Mouse (Mus musculus): Measurements from ENCODE around the gene P2ry14. TPM values are rescaled to one million over a fixed set of nuclear protein-coding genes. Genes with fewer than 3 reads are reported as not detected.

Gene P2ry14
- polyA plus RNA-seq, 1 experiment from 2014 or later, result 8.6 TPM

DNA sequence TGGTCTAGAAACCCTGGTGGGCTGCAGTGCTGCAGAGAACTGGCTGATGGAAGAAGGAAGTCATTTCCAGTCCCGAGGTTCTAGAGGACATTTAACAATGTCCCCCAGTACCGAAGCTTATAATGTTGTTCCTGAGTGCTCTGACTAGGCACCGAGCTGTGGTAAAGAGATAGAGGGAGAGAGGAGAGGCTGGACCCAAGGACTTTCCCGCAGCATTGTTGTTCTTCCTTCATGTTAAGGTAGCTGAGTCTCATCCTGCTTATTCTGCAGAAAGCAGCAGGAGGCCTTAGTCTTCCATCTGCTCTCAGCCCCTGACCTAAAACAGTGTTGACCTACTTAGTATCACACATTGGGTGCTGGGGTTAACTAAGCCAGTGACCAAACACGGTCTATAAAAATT, 23.5 kb upstream of the P2ry14 start:
- Histone ChIP-seq H3K27ac (ENCODE audit: low read depth) (no peak overlapping the region), H3K4me1 (replicated peaks; ENCODE audit: control insufficient read depth, insufficient read depth, low read length) (no peaks in the 10 kb centered on the region), H3K9me3 (ENCODE audit: control insufficient read depth, low read length) (no peaks in the 10 kb centered on the region), H3K27me3 (replicated peaks; ENCODE audit: control insufficient read depth, insufficient read depth, low read length) (no peaks in the 10 kb centered on the region), H3K9ac (ENCODE audit: low read length) (no peak overlapping the region), H3K36me3 (ENCODE audit: control insufficient read depth, insufficient read depth, low read length) (no peaks in the 10 kb centered on the region), H3K4me2 (ENCODE audit: low read length) (no peak overlapping the region), H3K4me3 (ENCODE audit: low read depth, low read length) (no peak overlapping the region)
- ATAC-seq (replicated peaks; ENCODE audit: low FRiP score, low TSS enrichment, low read depth) (no peak), DNase-seq (ENCODE audit: low spot score) (no peak)
- 78% methylated on average over 5 of the region's 5 CpGs for WGBS

DNA sequence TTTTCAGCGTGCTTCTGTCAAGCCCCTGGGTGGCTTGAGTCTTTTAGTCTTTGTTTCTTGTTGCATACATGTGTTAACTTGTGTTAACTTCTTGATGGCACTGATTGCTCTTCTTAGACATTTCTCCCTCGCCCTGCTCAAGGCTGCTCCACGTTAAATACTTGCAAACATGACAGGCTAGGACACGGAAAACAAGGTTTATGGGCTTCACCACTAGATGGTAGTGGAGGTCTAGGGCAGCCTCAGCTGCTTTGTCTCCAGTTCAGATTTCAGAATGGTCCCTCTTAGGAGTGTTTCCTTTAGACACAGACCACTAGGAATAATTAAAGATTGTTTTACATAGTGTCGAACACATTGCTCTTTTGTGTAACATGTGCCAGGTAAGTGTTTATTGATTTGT, 21.8 kb upstream of the P2ry14 start:
- Histone ChIP-seq H3K9ac (ENCODE audit: low read length) (no peak overlapping the region), H3K4me1 (replicated peaks; ENCODE audit: control insufficient read depth, insufficient read depth, low read length) (no peaks in the 10 kb centered on the region), H3K4me3 (ENCODE audit: low read depth, low read length) (no peak overlapping the region), H3K36me3 (ENCODE audit: control insufficient read depth, insufficient read depth, low read length) (no peaks in the 10 kb centered on the region), H3K9me3 (ENCODE audit: control insufficient read depth, low read length) (no peaks in the 10 kb centered on the region), H3K27me3 (replicated peaks; ENCODE audit: control insufficient read depth, insufficient read depth, low read length) (no peaks in the 10 kb centered on the region), H3K4me2 (ENCODE audit: low read length) (no peak overlapping the region), H3K27ac (ENCODE audit: low read depth) (no peak overlapping the region)
- 16% methylated on average over 5 of the region's 5 CpGs for WGBS
- peak; percentile 54 for DNase-seq (ENCODE audit: low spot score)
- ATAC-seq (replicated peaks; ENCODE audit: low FRiP score, low TSS enrichment, low read depth), result no peak

DNA sequence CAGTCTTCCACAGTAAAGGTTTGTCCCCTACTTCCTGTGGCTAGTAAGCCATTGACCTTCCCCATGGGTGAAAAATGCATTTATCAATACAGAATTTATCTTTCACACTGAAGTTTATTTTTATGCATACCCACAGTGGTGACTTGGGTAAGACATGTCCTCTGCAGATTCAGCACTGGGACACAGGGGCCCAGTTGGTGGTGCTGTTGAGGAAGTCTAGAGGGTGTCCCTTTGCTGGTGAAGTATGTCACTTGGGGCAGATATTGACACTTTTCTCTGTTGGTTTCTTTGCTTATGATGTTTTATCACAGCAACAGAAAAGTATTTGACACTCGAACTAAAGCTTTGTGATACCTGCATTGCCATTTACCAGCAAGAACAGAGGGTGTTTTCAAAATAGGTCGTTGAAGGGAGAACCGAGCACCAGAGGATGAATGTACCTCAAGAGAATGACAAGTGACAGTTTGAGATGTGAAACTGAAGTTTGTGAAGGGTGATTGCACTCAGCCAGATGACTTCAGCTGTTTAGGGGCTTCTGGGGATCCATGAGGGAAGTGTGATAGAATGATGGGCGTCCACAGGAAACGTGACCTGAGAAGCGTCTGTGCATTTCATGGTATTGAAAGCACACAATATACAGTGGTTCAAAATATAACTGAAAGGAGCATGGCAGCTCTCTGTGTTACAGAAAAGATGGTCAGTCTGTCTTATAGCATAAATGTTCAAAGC, 21.2 kb upstream of the P2ry14 start:
- WGBS, result 66% methylated on average over 6 of the region's 6 CpGs
- no peak overlapping the region for H3K9ac ChIP-seq (ENCODE audit: low read length)
- ATAC-seq (replicated peaks; ENCODE audit: low FRiP score, low TSS enrichment, low read depth), result no peak

DNA sequence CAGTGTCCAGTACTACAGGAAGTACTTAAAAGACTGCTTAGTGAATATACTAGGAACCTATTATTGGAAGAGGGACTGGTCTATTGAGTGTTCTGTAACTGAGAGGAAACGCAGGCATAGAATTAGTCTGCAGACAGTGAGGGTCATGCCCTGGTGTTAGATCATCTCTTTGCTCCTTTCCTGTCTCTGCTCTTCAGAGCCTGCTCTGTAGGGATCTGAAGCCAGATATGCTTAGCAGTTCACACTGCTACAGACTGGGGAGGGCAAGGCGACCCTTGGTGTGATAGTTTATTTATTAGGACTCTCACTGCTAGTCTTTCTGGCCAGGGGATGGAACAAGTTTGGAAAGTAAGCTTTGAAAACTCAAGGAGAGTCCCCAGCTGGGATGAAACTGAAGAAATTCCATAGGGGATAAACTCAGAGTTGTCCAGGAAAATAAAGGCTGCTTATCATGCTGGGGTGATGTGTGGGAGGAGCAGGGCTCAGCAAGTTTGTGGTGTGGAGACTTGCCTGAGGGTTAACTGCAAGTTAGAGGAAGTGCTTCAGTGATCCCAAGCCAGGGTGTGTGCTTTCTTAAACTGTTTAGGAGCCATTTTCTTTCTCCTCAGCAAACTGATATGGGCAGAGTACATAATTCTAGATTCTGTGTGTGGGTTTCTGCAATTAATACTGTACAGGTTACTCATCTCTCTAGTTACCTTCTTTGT, 16.7 kb upstream of the P2ry14 start:
- no peak overlapping the region for H3K9ac ChIP-seq (ENCODE audit: low read length)
- H3K27me3 ChIP-seq (replicated peaks; ENCODE audit: control insufficient read depth, insufficient read depth, low read length), result no peaks in the 10 kb centered on the region
- no peak for DNase-seq (ENCODE audit: low spot score)
- H3K4me2 ChIP-seq (ENCODE audit: low read length), result no peak overlapping the region
- H3K4me3 ChIP-seq (ENCODE audit: low read depth, low read length), result no peak overlapping the region
- H3K27ac ChIP-seq (ENCODE audit: low read depth), result no peak overlapping the region
- no peaks in the 10 kb centered on the region for H3K4me1 ChIP-seq (replicated peaks; ENCODE audit: control insufficient read depth, insufficient read depth, low read length)
- no peaks in the 10 kb centered on the region for H3K36me3 ChIP-seq (ENCODE audit: control insufficient read depth, insufficient read depth, low read length)
- H3K9me3 ChIP-seq (ENCODE audit: control insufficient read depth, low read length), result no peaks in the 10 kb centered on the region
- 31% methylated on average over 2 of the region's 2 CpGs for WGBS
- ATAC-seq (replicated peaks; ENCODE audit: low FRiP score, low TSS enrichment, low read depth), result no peak

More for the DNA sequence above, 21.2 kb upstream of the P2ry14 start:
- Histone ChIP-seq H3K27me3 (replicated peaks; ENCODE audit: control insufficient read depth, insufficient read depth, low read length) (no peaks in the 10 kb centered on the region), H3K4me2 (ENCODE audit: low read length) (no peak overlapping the region), H3K36me3 (ENCODE audit: control insufficient read depth, insufficient read depth, low read length) (no peaks in the 10 kb centered on the region), H3K27ac (ENCODE audit: low read depth) (no peak overlapping the region), H3K9me3 (ENCODE audit: control insufficient read depth, low read length) (no peaks in the 10 kb centered on the region), H3K4me1 (replicated peaks; ENCODE audit: control insufficient read depth, insufficient read depth, low read length) (no peaks in the 10 kb centered on the region), H3K4me3 (ENCODE audit: low read depth, low read length) (no peak overlapping the region)
- no peak for DNase-seq (ENCODE audit: low spot score)

DNA sequence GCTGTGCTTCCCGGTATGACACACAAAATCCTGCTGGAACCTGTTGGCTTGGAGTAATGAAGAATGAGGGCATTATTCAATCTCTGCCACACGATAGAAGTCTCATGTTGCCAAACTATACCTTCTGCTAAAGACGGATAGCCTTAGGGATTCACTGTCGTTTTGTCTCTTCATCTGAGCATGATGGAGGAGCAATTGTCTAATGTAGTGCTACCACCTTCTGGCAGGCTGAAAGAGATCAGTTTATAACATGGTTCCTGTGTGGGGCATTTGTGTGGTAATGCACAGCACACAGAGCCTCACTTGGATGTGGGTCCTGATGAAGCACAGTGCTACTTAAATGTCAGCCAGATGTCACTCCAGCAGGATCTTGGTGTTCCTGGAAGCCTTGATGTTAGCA, 15.8 kb upstream of the P2ry14 start:
- Histone ChIP-seq H3K4me2 (ENCODE audit: low read length) (no peak overlapping the region), H3K36me3 (ENCODE audit: control insufficient read depth, insufficient read depth, low read length) (no peaks in the 10 kb centered on the region), H3K27me3 (replicated peaks; ENCODE audit: control insufficient read depth, insufficient read depth, low read length) (no peaks in the 10 kb centered on the region), H3K27ac (ENCODE audit: low read depth) (no peak overlapping the region), H3K4me1 (replicated peaks; ENCODE audit: control insufficient read depth, insufficient read depth, low read length) (no peaks in the 10 kb centered on the region), H3K9ac (ENCODE audit: low read length) (no peak overlapping the region), H3K9me3 (ENCODE audit: control insufficient read depth, low read length) (no peaks in the 10 kb centered on the region), H3K4me3 (ENCODE audit: low read depth, low read length) (no peak overlapping the region)
- DNase-seq (ENCODE audit: low spot score) (no peak), ATAC-seq (replicated peaks; ENCODE audit: low FRiP score, low TSS enrichment, low read depth) (no peak)
- 76% methylated on average over 4 of the region's 4 CpGs for WGBS

DNA sequence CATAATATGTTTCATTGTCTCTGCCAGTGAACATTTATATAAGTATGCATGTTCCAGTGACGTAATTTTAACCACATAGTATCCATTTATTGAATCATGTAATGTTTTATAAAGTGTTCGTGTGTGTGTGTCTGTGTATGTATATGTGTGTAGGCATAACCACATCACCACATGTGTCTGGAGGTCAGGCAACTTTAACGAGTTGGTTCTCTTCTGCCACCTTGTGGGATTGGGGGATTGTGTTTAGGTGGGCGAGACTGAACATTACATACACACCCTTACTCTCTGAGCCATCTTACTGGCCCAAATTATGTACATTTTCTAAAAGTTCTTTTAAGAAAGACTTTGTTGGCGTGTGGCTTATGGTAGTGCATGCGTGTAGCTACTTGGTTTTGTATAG, 15.1 kb upstream of the P2ry14 start:
- DNase-seq (ENCODE audit: low spot score), result no peak
- ATAC-seq (replicated peaks; ENCODE audit: low FRiP score, low TSS enrichment, low read depth), result no peak
- Histone ChIP-seq H3K9me3 (ENCODE audit: control insufficient read depth, low read length) (no peaks in the 10 kb centered on the region), H3K4me3 (ENCODE audit: low read depth, low read length) (no peak overlapping the region), H3K27ac (ENCODE audit: low read depth) (no peak overlapping the region), H3K4me2 (ENCODE audit: low read length) (no peak overlapping the region), H3K4me1 (replicated peaks; ENCODE audit: control insufficient read depth, insufficient read depth, low read length) (no peaks in the 10 kb centered on the region), H3K36me3 (ENCODE audit: control insufficient read depth, insufficient read depth, low read length) (no peaks in the 10 kb centered on the region), H3K9ac (ENCODE audit: low read length) (no peak overlapping the region), H3K27me3 (replicated peaks; ENCODE audit: control insufficient read depth, insufficient read depth, low read length) (no peaks in the 10 kb centered on the region)
- WGBS, result 89% methylated on average over 6 of the region's 6 CpGs

DNA sequence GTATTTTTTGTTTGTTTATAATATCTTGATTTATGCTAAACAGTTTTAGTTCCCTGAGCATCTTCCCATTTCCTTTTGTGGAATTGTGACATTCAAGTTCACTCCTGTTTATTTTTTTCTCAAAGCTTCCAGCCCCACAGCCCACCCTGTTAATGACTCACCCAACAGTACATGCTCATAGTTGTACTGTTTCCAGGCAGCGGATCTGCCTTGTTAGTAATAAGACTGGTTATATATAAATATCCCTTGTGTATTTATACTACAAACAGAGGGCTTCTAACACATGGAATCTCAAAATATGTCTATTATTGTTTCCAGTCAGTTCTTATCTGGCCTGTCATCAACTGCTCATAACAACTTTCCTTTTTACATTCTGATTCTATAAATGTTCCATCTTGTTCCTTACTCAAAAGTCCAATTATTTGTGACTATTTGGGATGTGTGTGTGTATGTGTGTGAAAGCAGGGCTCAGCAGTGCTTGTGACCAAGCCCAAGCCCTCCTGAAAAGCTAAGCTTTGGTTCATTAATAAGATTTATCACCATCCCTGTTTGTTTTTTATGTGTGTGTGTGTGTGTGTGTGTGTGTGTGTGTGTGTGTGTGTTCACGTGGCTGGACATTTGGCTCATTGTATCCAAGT, 14.1 kb upstream of the P2ry14 start:
- no peaks in the 10 kb centered on the region for H3K4me1 ChIP-seq (replicated peaks; ENCODE audit: control insufficient read depth, insufficient read depth, low read length)
- ATAC-seq (replicated peaks; ENCODE audit: low FRiP score, low TSS enrichment, low read depth) (no peak), DNase-seq (ENCODE audit: low spot score) (no peak)
- H3K27ac ChIP-seq (ENCODE audit: low read depth), result no peak overlapping the region; the same call in 1 of the 2 replicates
- H3K36me3 ChIP-seq (ENCODE audit: control insufficient read depth, insufficient read depth, low read length), result no peaks in the 10 kb centered on the region
- no peak overlapping the region for H3K4me2 ChIP-seq (ENCODE audit: low read length)
- H3K4me3 ChIP-seq (ENCODE audit: low read depth, low read length), result no peak overlapping the region
- H3K27me3 ChIP-seq (replicated peaks; ENCODE audit: control insufficient read depth, insufficient read depth, low read length), result no peaks in the 10 kb centered on the region
- no peaks in the 10 kb centered on the region for H3K9me3 ChIP-seq (ENCODE audit: control insufficient read depth, low read length)
- no peak overlapping the region for H3K9ac ChIP-seq (ENCODE audit: low read length)
- WGBS, result 46% methylated on average over 2 of the region's 2 CpGs

DNA sequence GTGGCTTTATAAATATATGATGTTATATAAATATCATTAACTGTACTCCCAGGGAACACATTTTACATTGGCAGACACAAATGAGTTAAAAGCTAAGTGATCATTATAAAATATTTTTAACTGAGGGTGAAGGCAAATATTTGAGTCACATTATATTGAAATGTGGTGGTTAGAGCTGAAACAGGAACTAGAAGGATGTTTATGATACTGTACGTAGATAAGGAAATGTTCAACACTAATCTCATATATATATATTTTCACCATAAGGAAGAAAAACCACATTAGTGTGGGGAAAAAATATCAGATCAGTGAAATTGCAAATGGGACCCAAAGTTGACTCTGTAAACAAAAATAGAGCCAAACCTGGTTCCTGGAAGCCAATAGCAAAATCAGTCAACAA, 7.0 kb upstream of the P2ry14 start:
- no peak overlapping the region for H3K9ac ChIP-seq (ENCODE audit: low read length)
- H3K27me3 ChIP-seq (replicated peaks; ENCODE audit: control insufficient read depth, insufficient read depth, low read length), result no peaks in the 10 kb centered on the region
- H3K36me3 ChIP-seq (ENCODE audit: control insufficient read depth, insufficient read depth, low read length), result no peaks in the 10 kb centered on the region
- WGBS, result 62% methylated on average over 1 of the region's 1 CpGs
- H3K4me3 ChIP-seq (ENCODE audit: low read depth, low read length), result no peak overlapping the region
- ATAC-seq (replicated peaks; ENCODE audit: low FRiP score, low TSS enrichment, low read depth), result no peak
- H3K4me2 ChIP-seq (ENCODE audit: low read length), result no peak overlapping the region
- H3K4me1 ChIP-seq (replicated peaks; ENCODE audit: control insufficient read depth, insufficient read depth, low read length), result no peaks in the 10 kb centered on the region
- H3K27ac ChIP-seq (ENCODE audit: low read depth), result no peak overlapping the region
- H3K9me3 ChIP-seq (ENCODE audit: control insufficient read depth, low read length), result no peaks in the 10 kb centered on the region
- no peak for DNase-seq (ENCODE audit: low spot score)
